Mouse (Mus musculus): Measurements from ENCODE around the gene Itgb5.
A peak's percentile ranks its signal among the peaks of the same experiment; 100 is the strongest.

Itgb5 gene

GRCm38 (mm10) chr16:33916473-33917251 lies 87.2 kb downstream of the Itgb5 start:
- DNase-seq: peak; percentile 88

- no peak for DNase-seq
These were observed 87.9 kb downstream of the Itgb5 start for GRCm38 (mm10) chr16:33917390-33917789.

- no peak for DNase-seq
These were observed 88.5 kb downstream of the Itgb5 start for GRCm38 (mm10) chr16:33917926-33918325.

- DNase-seq: no peak
These were observed 92.0 kb downstream of the Itgb5 start for GRCm38 (mm10) chr16:33921514-33921913.

- peak; percentile 56 for DNase-seq
These were observed 92.9 kb downstream of the Itgb5 start for GRCm38 (mm10) chr16:33922111-33923000.

GRCm38 (mm10) chr16:33923001-33923316 lies 93.5 kb downstream of the Itgb5 start:
- DNase-seq: no peak

- no peak for DNase-seq
These were observed 94.3 kb downstream of the Itgb5 start for GRCm38 (mm10) chr16:33923758-33924157.

- DNase-seq: no peak
These were observed 97.9 kb downstream of the Itgb5 start for GRCm38 (mm10) chr16:33927263-33927824.

GRCm38 (mm10) chr16:33928788-33929462 lies 99.5 kb downstream of the Itgb5 start:
- peak; percentile 61 for DNase-seq

- DNase-seq: peak; percentile 63
These were observed 101.3 kb downstream of the Itgb5 start for GRCm38 (mm10) chr16:33930785-33931184.

GRCm38 (mm10) chr16:33931682-33932081 lies 102.2 kb downstream of the Itgb5 start:
- DNase-seq: peak; percentile 46

GRCm38 (mm10) chr16:33932126-33932525 lies 102.7 kb downstream of the Itgb5 start:
- DNase-seq: peak; percentile 43

GRCm38 (mm10) chr16:33933411-33933810 lies 103.9 kb downstream of the Itgb5 start:
- DNase-seq: peak; percentile 14

- peak; percentile 86 for DNase-seq
These were observed 105.4 kb downstream of the Itgb5 start for GRCm38 (mm10) chr16:33934701-33935406.

GRCm38 (mm10) chr16:33935407-33935785 lies 105.9 kb downstream of the Itgb5 start:
- DNase-seq: no peak

- no peak for DNase-seq
These were observed 107.4 kb downstream of the Itgb5 start for GRCm38 (mm10) chr16:33936885-33937284.

- peak; percentile 70 for DNase-seq
These were observed 108.1 kb downstream of the Itgb5 start for GRCm38 (mm10) chr16:33937567-33937966.

- DNase-seq: peak; percentile 45
These were observed 109.1 kb downstream of the Itgb5 start for GRCm38 (mm10) chr16:33938311-33939132.

- DNase-seq: no peak
These were observed 109.7 kb downstream of the Itgb5 start for GRCm38 (mm10) chr16:33939133-33939531.

- peak; percentile 72 for DNase-seq
These were observed 110.2 kb downstream of the Itgb5 start for GRCm38 (mm10) chr16:33939636-33940035.

- DNase-seq: no peak
These were observed 110.6 kb downstream of the Itgb5 start for GRCm38 (mm10) chr16:33940095-33940494.
